Mouse (Mus musculus): ENCODE measurements around the gene Bpifb6. TPM values are rescaled to one million over a fixed set of nuclear protein-coding genes. Genes with fewer than 3 reads are reported as not detected.

Gene Bpifb6
- polyA plus RNA-seq, 1 experiment from 2014 or later, result not detected

GRCm38 (mm10) chr2:153861960-153862359, 38.2 kb upstream of the Bpifb6 start:
- no peak for DNase-seq (ENCODE audit: low spot score)
- WGBS, result 82% methylated on average over 3 of the region's 3 CpGs

DNA sequence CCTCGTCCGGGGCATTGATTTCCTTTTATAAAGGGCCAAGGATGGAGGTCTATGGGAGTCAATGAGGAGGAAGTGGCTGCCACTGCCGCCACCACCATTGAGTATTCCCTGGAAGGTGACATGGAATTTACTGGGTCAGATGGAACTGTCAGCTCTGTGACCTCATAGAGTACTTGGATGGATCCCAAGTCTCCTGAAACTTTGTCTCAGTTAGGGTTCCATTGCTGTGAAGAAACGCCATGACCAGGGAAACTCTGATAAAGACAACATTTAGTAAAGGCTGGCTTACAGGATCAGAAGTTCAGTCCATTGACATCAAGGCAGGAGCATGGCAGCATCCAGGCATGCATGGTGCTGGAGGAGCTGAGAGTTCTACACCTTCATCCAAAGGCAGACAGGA, 29.2 kb upstream of the Bpifb6 start, which contains the start of gene Sun5:
Gene Sun5, minus strand, starts transcription at position 101 of the 400 bp plus-strand sequence.
- Histone ChIP-seq H3K4me3 (ENCODE audit: low read depth, low read length) (no peak within 1 kb of the TSS), H3K36me3 (ENCODE audit: control insufficient read depth, insufficient read depth, low read length) (no peaks in the 10 kb centered on the region), H3K9ac (ENCODE audit: low read length) (no peak within 1 kb of the TSS), H3K4me1 (replicated peaks; ENCODE audit: control insufficient read depth, insufficient read depth) (no peaks in the 10 kb centered on the region), H3K27me3 (ENCODE audit: control insufficient read depth, insufficient read depth, low read length) (no peaks in the 10 kb centered on the region), H3K9me3 (ENCODE audit: control insufficient read depth, low read length) (no peaks in the 10 kb centered on the region), H3K4me2 (replicated peaks; ENCODE audit: low read depth) (no peak within 1 kb of the TSS), H3K27ac (replicated peaks) (no peak within 1 kb of the TSS)
- TF ChIP-seq EP300 (optimal IDR thresholded peaks at IDR 0.05), result no peak
- no peak for TF ChIP-seq CTCF (IDR thresholded peaks at IDR 0.05; ENCODE audit: low read depth)
- ATAC-seq (ENCODE audit: low FRiP score, low TSS enrichment) (no peak), DNase-seq (ENCODE audit: low spot score) (no peak)
- 89% methylated on average over 4 of the region's 4 CpGs for WGBS

More at GRCm38 (mm10) chr2:153861960-153862359, 38.2 kb upstream of the Bpifb6 start:
- Histone ChIP-seq H3K27ac (replicated peaks) (no peak overlapping the region), H3K9me3 (ENCODE audit: control insufficient read depth, low read length) (no peaks in the 10 kb centered on the region), H3K36me3 (ENCODE audit: control insufficient read depth, insufficient read depth, low read length) (no peaks in the 10 kb centered on the region), H3K4me1 (replicated peaks; ENCODE audit: control insufficient read depth, insufficient read depth) (no peaks in the 10 kb centered on the region), H3K27me3 (ENCODE audit: control insufficient read depth, insufficient read depth, low read length) (no peaks in the 10 kb centered on the region), H3K4me3 (ENCODE audit: low read depth, low read length) (no peak overlapping the region), H3K4me2 (replicated peaks; ENCODE audit: low read depth) (no peak overlapping the region), H3K9ac (ENCODE audit: low read length) (no peak overlapping the region)
- TF ChIP-seq EP300 (optimal IDR thresholded peaks at IDR 0.05) (no peak), CTCF (IDR thresholded peaks at IDR 0.05; ENCODE audit: low read depth) (no peak)
- no peak for ATAC-seq (ENCODE audit: low FRiP score, low TSS enrichment)

DNA sequence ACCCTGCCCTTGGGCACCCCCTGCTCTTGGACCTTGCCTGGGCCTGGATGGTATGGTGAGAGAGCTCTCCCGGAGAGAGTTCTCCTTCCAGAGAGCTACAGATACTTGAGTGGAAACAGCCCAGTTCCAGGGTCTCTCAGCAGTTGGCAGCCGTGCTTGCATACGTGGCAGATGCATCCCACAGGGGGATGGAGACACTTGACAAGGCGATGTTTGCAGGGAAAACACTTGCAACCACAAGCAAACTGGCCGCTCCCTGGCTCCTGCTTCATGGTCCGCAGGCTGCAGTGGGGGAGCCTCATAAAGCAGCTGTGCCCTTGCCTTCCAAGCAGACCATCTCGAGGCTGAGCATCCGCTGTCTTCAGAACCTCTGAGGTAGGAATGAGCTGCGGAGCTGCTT, 25.4 kb upstream of the Bpifb6 start, which contains the start of gene Bpifb2:
Gene Bpifb2, plus strand, starts transcription at position 301 of the 400 bp plus-strand sequence.
- DNase-seq (ENCODE audit: low spot score), result no peak
- Histone ChIP-seq H3K27ac (replicated peaks) (no peak within 1 kb of the TSS), H3K4me1 (replicated peaks; ENCODE audit: control insufficient read depth, insufficient read depth) (no peaks in the 10 kb centered on the region), H3K4me3 (ENCODE audit: low read depth, low read length) (no peak within 1 kb of the TSS), H3K36me3 (ENCODE audit: control insufficient read depth, insufficient read depth, low read length) (no peaks in the 10 kb centered on the region), H3K9me3 (ENCODE audit: control insufficient read depth, low read length) (no peaks in the 10 kb centered on the region), H3K4me2 (replicated peaks; ENCODE audit: low read depth) (no peak within 1 kb of the TSS), H3K9ac (ENCODE audit: low read length) (no peak within 1 kb of the TSS), H3K27me3 (ENCODE audit: control insufficient read depth, insufficient read depth, low read length) (no peaks in the 10 kb centered on the region)
- no peak for ATAC-seq (ENCODE audit: low FRiP score, low TSS enrichment)
- no peak for TF ChIP-seq CTCF (IDR thresholded peaks at IDR 0.05; ENCODE audit: low read depth)
- no peak for TF ChIP-seq EP300 (optimal IDR thresholded peaks at IDR 0.05)
- WGBS, result 59% methylated on average over 9 of the region's 9 CpGs

DNA sequence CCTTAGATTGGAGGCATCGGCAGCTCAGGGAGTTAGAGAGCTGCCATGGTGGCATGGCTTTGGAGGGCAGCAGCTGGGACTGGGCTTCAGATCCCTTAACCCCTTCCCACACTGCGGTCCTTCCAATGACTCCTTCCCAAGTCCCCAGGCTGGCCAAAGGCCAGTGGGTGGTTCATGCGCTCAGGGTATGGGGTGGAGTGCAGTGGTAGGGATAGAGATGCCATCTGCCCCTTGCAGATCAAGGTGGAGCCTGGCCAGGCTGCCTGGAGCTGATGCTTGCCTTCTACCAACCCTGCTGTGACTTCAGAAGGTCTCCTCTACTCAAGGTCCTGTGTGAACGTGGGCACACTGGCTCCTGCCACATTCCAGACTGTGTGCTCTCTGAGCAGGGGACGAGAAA, 1.1 kb upstream of the Bpifb6 start:
- no peak for DNase-seq (ENCODE audit: low spot score)

GRCm38 (mm10) chr2:153902726-153903125, 2.5 kb downstream of the Bpifb6 start:
- no peaks in the 10 kb centered on the region for H3K27me3 ChIP-seq (ENCODE audit: control insufficient read depth, insufficient read depth, low read length)
- TF ChIP-seq CTCF (IDR thresholded peaks at IDR 0.05; ENCODE audit: low read depth), result no peak
- TF ChIP-seq EP300 (optimal IDR thresholded peaks at IDR 0.05), result no peak
- H3K4me3 ChIP-seq (ENCODE audit: low read depth, low read length), result no peak overlapping the region
- H3K4me1 ChIP-seq (replicated peaks; ENCODE audit: control insufficient read depth, insufficient read depth), result no peaks in the 10 kb centered on the region
- ATAC-seq (ENCODE audit: low FRiP score, low TSS enrichment) (no peak), DNase-seq (ENCODE audit: low spot score) (no peak)
- H3K27ac ChIP-seq (replicated peaks), result no peak overlapping the region
- no peak overlapping the region for H3K4me2 ChIP-seq (replicated peaks; ENCODE audit: low read depth)
- no peak overlapping the region for H3K9ac ChIP-seq (ENCODE audit: low read length)
- H3K9me3 ChIP-seq (ENCODE audit: control insufficient read depth, low read length), result no peaks in the 10 kb centered on the region
- no peaks in the 10 kb centered on the region for H3K36me3 ChIP-seq (ENCODE audit: control insufficient read depth, insufficient read depth, low read length)
- WGBS, result 73% methylated on average over 6 of the region's 6 CpGs

More for the DNA sequence above, 1.1 kb upstream of the Bpifb6 start:
- Histone ChIP-seq H3K27me3 (ENCODE audit: control insufficient read depth, insufficient read depth, low read length) (no peaks in the 10 kb centered on the region), H3K4me1 (replicated peaks; ENCODE audit: control insufficient read depth, insufficient read depth) (no peaks in the 10 kb centered on the region), H3K4me2 (replicated peaks; ENCODE audit: low read depth) (no peak overlapping the region), H3K36me3 (ENCODE audit: control insufficient read depth, insufficient read depth, low read length) (no peaks in the 10 kb centered on the region), H3K9me3 (ENCODE audit: control insufficient read depth, low read length) (no peaks in the 10 kb centered on the region), H3K9ac (ENCODE audit: low read length) (no peak overlapping the region), H3K27ac (replicated peaks) (no peak overlapping the region), H3K4me3 (ENCODE audit: low read depth, low read length) (no peak overlapping the region)
- no peak for ATAC-seq (ENCODE audit: low FRiP score, low TSS enrichment)
- no peak for TF ChIP-seq CTCF (IDR thresholded peaks at IDR 0.05; ENCODE audit: low read depth)
- TF ChIP-seq EP300 (optimal IDR thresholded peaks at IDR 0.05), result no peak
- WGBS, result 78% methylated on average over 5 of the region's 5 CpGs

GRCm38 (mm10) chr2:153906626-153907025, 6.4 kb downstream of the Bpifb6 start:
- Histone ChIP-seq H3K9ac (ENCODE audit: low read length) (no peak overlapping the region), H3K27ac (replicated peaks) (no peak overlapping the region), H3K4me1 (replicated peaks; ENCODE audit: control insufficient read depth, insufficient read depth) (no peaks in the 10 kb centered on the region), H3K4me3 (ENCODE audit: low read depth, low read length) (no peak overlapping the region), H3K4me2 (replicated peaks; ENCODE audit: low read depth) (no peak overlapping the region), H3K27me3 (ENCODE audit: control insufficient read depth, insufficient read depth, low read length) (no peaks in the 10 kb centered on the region), H3K9me3 (ENCODE audit: control insufficient read depth, low read length) (no peaks in the 10 kb centered on the region), H3K36me3 (ENCODE audit: control insufficient read depth, insufficient read depth, low read length) (no peaks in the 10 kb centered on the region)
- ATAC-seq (ENCODE audit: low FRiP score, low TSS enrichment), result no peak
- DNase-seq (ENCODE audit: low spot score), result no peak
- TF ChIP-seq EP300 (optimal IDR thresholded peaks at IDR 0.05) (no peak), CTCF (IDR thresholded peaks at IDR 0.05; ENCODE audit: low read depth) (no peak)
- WGBS, result 82% methylated on average over 4 of the region's 4 CpGs

Data from stomach, postnatal 0 days (tissue).